Mouse (Mus musculus): ENCODE data around the gene Nus1.

- TF ChIP-seq CTCF (IDR thresholded peaks at IDR 0.05; ENCODE audit: low read depth) (no peak), EP300 (IDR thresholded peaks at IDR 0.05; ENCODE audit: low read depth) (no peak)
Measured at GRCm38 (mm10) chr10:52374651-52375050, 42.7 kb upstream of the Nus1 start.
